Mouse (Mus musculus) ZHBTc4 (cell line): ENCODE measurements around the gene Apbb2.

Experiments used
- DNase-seq: peaks from one replicate; pipeline ENCODE4 v3.0.0-alpha.2; 2011; ENCODE audit warnings: low read depth, low spot score

Gene Apbb2

DNA sequence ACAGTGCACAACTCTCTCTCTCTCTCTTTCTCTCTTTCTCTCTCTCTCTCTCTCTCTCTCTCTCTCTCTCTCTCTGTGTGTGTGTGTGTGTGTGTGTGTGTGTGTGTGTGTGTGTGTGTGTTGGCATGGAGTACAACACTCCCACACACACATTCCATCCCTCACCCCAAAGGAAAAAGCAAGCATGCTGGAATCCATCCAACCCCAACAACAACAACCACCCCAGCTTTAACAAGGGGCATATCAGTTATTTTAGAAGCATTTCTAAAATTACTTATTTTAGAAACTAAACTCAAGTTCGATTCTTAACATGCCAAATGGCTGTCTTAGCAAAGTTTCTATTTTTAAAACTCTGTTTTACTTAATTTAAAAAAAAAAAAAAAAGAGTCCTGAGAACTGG, 68.9 kb downstream of the Apbb2 start:
- no peak for DNase-seq

DNA sequence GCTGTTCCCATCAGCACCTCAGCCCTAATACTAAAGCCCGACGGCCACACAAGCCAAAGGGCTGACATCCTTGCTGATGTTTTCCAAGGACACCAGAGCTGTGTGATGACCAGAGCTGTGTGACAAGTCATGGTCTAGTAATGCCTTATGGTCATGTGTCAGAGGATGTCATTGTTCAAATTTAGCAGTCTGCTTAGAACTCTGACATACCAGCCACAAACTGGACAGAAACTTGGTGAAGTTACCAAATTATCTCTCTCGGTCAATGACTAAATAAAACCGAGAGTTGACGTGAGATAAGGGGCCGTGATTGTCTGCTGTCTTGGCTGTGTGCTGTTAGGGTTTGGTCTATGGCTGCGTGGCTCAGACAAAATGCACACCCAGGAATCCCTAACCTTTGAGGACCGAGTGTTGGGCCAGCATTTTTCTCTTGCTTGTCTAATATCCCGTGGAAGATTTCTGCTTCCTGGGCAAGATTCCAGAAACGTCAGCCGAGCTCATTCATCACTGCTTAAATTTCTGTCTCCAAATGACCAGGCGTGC, 71.5 kb downstream of the Apbb2 start:
- no peak for DNase-seq

DNA sequence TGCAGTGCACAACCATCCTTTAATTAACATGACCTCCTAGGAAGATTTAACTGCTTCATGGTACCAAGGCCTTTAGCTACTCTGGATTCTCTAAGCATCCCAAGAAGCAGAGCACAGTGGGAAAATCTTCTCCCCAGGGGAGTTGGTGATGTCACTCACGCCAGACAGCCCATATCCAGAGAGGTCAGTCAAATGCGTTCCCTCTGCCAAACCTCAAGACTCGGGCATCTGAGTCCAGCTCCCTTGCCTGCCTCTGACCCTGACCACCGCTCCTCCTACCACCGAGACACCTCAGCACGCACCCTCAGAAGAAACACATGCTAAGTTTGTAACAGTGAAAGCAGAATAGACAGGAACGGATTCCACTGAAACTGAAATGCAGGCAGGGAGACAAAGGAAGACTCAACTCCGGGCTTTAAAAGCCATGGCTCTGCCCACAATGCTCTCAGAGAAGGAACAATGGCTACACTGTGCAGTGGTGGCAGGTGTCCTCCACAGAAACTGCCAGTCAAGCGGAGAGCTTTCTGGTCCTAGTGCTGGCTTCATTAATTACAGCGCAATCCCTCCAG, 72.9 kb downstream of the Apbb2 start:
- peak; percentile 23 for DNase-seq

DNA sequence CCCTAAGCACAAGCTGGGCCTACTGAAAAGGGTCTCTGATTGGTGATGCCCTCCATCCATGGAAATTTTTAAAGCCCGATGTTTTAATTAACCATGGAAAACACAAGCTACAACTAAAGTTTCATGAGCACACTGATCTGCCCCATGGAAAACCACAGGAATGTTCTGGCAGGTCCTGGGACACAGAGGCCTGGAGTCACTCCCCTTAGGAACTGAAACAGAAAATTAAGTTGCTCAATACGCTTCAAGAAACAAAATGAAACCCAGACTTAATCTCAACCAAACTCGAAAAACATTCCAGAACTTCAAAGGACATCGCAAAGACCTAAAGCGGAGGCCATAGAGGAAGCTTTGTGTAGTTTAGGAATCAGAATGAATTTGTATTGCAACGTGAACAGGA, 74.8 kb downstream of the Apbb2 start:
- DNase-seq = no peak

DNA sequence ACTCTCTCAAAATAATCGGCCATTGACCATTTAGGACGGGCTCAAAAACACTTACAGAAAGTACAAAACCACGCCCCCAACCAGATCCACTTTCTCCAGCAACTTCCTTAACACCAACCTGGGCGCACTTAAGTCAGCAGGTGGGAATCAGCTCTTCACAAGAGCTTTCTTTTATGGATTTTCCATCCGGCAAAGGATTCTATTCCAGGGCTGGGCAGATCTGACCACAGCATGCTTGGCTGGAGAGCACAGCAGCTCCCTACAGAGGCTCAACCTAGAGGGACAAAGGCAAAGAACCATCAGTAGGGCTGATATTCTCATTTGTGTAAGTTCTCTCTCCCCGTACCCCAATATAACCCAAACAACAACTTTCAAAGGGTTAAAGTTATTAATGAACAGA, 75.2 kb downstream of the Apbb2 start:
- DNase-seq = no peak

DNA sequence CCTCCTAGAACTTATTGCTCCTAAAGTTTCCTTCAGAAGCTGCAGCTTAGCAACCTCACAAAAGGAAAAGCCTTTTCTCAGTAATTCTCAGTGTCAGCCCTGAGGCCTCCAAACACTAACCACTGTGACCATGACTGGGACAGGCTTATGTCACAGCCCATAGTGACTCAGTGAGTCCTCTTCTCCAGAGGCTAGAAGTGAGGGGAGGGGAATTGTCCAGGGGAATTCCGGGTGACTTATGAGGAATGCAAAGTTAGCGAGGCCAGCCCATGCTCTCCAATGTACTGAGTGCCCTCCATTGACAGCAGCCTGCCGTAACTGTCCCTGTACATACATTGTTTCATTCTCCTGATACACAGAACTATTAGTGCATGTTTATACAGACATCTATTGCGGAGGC, 76.1 kb downstream of the Apbb2 start:
- DNase-seq = no peak

DNA sequence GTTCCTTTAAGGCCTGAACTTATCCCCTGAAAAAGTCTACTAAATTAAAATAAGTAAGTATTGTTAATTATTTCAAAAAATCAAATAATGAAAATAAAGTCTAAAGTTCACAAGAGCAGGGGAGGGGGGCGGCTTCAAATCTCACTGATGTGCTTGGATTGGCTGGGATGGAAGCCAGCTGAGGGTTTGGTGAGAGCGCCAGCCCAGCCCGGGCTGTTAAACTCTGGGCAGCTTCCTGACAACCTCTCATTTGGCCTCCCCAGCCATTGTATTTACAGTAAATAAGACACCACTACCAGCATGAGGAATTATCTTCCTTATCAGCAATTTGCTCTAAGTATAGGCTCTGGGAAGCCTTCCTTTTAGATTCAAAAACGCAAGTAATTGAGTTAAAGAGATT, 77.2 kb downstream of the Apbb2 start:
- no peak for DNase-seq

DNA sequence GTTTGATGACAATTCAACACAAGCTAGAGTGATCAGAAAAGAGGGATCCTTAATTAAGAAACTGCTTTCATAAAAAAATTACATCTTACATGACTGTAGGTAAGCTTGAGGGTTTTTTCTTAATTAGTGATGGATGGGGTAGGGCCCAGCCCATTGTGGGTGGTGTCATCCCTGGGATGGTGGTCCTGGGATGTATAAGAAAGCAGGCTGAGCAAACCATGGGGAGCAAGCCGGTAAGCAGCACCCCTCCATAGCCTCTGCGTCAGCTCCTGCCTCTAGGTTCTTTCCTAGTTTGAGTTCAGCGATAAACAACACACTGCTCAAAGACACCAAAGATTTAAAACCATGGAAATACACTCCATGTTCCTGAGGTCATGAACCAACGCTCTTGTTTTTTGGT, 78.3 kb downstream of the Apbb2 start:
- no peak for DNase-seq

DNA sequence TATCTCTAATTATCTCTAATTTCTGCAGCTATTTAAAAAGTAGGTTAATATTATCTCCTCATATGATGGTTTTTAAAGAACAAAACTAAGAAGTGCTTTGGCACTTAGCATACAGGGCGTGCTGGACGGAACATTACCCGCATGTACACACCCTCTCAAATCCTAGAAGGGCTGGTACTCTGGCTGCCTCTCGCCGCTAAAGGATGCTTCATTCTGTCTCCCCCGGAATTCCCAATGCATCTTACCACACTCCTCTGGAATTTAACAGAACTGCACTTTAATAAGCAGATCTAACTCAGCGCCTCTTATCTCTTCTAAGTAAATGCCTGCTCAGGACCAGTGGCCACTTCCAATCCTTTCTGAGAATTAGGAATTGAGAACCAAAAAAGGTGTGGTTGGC, 80.8 kb downstream of the Apbb2 start:
- DNase-seq = no peak

DNA sequence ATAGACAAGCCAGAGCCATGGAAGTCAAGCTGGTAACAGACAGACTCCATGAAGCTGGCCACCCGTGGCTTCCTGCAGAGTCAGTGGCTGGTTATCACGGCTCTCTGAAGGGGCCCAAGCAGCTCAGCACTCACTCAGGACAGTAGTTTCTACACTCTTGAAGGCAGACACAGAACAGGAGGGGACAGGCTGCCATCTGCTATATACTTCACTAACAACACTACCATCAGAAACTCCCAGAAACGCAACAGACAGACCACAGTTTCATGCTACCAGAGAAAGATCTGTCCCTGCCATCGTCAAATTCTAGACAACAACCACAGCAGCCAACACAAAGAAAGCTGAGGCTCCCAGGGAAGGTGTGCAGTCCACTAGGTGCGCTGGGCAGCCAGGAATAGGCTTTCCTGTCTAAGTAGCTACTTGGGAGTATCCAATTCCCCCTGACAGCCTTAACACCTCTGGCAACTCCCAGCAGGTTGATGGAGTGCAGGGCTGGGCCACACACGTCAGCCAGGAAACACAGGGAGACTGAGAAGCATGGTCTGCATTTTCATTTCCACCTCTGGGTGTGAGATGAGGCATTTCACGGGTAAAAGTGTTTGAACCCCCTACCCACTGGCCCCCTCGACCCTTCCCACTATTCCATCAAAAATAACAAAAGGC, 81.8 kb downstream of the Apbb2 start:
- no peak for DNase-seq

DNA sequence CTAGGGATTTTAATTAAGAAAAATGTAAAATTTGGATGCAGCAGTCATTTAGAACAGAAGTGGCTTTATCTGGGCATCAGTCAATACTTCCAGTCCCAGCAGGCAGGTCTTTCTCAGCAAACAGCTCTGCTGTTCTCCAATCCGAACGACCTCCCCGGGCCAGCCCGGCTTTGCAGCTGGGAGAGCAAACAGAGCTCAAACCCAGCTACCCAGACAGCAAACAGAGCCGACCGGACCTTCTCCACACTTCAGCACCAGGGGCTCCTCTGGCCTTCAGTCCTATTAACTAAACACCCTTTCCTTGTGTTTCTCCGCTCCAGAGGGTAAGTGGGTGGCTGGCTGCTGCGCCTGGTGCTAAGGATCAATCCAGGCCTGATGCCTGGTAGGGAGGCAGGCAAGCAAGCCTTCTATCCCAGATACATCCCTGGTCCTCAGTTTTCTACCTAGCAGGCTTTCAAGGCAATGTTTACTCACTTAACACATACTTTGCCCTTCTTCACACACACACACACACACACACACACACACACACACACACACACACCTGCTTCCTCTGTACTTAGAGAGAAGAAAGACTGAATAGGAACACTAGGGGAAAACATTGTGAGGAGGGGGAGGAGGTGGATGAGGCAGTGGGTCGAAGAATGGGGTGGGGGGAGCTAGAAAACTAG, 82.9 kb downstream of the Apbb2 start:
- DNase-seq = no peak

DNA sequence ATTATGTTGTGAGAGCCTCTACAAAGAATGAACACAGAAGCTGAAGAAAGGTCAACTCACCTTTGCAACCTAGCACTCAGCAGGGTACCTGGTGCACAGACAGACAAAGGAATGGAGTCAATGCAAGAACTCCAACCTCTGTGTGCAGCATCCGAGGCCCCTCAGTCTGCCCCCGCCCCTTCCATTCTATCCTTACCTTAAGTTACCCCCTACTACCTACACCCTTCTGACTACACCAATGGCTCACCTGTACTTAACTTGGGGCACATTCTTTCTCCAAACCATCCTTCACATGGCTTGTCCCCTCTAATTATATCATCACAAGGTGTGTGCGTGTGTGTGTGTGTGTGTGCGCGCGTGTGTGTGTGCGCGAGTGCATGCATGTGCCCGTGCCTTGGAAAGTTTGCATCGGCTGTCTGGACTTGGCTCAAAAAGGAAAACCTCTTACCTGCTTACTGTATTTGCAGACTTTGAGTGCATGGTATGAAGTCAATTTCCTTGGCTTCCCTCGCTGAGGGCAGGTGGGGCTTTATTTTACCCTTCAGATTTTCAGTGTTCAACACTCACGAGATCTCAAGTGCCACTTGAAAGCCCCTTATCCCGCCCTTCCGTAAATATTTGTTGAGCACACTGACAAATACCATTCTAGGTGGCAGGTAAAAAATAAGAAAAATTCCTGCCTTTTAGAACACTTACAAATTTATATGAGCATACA, 84.7 kb downstream of the Apbb2 start:
- no peak for DNase-seq

DNA sequence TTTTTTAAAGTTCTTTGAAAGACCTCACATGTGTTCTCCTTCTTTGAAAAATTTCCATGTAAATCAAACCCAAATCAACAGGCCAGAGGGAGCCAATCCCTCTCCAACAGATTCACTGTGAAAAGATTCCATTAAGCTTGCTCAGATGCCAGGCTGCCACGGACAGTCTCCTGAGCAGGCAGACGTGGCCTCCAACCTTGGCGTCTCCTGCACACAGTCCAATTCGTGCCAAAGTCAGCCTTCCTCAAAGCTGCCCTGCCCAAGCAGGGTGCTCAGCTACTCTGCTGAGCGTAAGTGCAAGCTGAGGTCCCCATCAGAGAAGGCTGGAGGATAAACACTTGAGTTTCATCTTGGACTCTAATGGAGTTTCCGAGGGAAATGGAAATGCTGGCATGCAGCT, 85.8 kb downstream of the Apbb2 start:
- DNase-seq = no peak

DNA sequence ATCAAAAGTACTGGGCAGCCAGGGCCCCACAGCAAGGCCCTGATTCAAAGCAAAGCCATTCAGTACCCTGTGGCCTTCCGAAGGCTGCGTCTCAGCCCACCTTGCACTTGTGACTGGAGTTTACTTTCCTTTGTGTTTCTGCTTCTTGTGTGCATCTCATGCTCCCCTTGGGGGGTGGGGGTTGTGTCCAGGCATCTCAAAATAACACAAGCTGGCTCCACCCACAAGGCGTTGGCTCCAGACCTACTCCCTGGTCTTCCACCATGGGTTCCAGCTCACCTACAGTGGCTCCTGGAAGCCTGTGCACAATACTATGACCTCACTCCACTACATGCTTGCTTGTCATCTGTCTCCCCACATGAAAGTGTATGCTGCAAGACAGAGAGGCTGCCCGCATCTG, 88.2 kb downstream of the Apbb2 start:
- peak; percentile 80 for DNase-seq

DNA sequence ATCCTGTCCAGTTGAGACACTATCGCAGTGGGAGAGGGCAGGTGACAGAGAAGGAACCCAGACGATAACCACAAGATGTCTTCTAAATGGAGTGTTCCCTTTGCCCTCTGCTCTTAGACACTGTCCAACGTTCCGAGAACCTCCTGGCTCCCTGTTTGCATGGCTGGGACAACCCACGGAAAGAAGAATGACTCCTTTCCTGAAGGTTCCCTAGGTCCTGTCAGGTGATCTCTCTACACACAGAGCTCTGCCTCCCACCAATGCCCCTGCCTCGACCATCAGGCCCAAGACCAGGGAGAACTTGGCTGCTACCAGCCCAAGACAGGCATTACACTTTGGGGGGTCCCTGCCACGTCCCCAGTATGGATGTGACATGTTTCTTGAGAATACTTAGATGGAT, 89.0 kb downstream of the Apbb2 start:
- no peak for DNase-seq

DNA sequence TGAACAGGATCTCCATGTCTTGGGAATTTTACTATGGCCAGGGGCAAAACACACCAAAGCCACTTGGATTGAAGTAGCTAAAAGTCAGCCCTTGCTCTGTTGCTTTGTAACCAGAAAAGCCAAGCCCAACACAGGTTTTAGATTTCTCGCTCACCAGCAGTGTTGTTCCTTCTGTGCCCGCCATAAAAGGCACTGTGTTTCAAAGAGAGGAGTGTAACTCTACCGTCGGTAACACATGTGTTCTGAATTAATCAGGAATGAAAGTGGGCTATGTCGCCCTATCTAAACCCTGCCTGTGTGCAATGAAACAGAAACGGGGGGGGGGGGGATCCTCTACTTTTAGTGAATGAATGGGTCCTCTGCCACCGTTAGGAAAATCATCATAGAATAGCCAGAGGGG, 90.0 kb downstream of the Apbb2 start:
- DNase-seq = no peak

DNA sequence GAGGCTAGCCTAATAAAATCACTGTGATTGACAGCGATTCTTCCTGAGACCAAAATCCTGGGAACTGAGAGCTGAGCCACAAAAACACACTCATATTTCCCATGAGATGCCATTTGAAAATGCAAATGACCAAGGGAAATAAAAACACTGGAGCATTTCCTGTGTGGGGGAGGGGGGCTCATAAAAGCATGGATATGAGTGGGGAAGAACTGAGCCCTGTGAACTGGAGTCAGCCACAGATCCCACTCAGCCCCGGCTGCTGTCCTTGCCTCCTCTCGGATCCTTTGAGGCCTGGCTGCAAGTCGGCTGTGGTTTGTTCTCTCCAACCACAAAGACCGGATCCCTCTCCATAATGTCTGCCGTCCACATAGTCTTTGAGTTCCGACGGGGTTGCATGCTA, 91.5 kb downstream of the Apbb2 start:
- no peak for DNase-seq

DNA sequence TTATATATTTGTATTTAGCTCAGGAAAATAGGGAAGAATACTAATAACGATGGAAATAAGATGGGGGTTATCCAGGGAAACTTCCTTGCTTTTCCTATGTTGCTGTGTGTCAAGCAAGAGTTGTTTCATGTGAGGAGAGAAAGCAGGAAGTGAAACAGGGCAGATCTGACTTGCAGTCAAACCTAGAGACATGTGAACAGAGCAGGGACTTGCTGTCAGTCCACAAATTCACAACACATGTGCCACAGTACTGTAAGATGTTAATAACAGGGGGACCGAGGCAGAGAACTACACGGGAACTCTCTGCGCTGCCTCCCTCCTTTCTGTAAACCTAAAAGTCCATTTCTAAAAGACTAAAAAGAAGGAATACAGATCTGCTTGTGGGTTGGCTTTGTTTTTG, 93.6 kb downstream of the Apbb2 start:
- DNase-seq = no peak

DNA sequence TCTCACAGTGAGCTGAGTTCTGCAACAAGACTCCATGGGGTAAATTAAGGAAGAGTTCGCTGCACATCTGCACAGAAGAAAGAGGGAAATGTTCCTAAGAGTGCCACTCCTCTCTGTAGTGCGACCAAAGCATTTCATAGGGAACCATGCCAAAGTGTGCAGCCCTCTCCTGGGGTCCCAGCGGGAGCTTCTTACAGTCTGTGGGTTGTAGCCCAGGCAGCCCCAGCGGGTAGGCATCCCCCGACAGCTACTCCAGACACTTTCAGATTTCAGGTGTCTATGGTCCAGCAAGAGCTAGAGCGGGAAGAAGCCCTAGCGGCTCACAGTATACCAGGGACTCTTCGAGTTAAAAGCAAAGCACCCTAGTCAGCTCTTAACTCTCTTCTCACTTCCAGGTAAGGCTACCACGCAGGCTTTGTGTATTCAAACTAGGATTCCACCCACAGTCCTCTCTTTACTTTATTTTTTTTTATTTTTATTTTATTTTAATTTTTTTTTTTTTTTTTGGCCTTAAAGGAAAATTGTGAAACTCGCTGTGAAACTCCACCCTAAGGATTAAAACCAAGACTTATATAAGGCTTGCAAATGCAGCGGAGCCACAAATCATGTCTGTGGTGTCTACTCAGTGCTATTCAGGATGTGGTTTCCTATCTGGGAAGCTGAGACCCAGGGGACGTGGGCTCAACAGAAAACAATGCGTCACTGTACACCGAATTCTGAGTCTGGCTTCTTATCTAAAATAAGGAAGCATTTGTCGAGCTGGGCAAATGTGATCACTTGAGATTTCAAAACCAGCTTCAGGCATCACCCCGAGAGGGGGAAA, 94.7 kb downstream of the Apbb2 start:
- DNase-seq = no peak

DNA sequence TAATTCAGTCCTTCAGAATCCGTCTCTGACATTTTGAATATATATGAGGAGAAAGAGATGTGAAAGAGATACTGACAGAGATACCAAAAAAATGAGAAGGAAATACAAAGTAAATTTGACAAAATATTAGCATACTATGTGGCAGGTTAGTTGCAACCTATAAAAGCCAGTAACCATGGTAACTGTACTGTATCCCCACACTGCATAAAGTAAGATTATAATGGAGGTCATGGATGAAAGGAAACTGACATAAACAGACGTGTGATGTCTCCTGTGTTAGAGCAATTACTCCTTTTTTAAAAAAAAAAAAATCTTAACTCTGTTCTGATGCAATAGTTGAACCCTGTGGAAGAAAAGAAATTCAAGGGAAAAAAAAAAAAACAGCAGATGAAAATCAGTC, 97.3 kb downstream of the Apbb2 start:
- no peak for DNase-seq

DNA sequence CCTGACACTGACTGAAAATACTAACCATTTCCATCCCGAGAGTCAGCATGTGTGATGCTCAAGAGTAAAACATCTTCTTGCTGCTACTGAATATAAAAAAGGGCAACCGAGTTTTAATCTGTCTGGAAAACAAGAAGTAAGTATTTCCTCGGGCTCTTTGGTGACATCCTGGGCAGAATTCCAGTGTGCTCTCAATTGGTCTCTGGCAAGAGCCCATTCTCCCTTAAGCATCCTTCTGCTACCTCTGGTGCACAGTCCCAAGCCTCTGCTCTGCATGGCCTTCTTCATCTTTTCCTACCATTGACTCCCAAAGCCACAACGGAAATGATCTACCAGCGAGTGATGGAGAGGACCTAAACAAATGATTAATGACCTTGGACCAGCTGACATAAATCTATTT, 99.1 kb downstream of the Apbb2 start:
- DNase-seq = no peak
